Mouse (Mus musculus) heart, embryonic 16.5 days (tissue): Measurements from ENCODE around the gene Uvrag. TPM values are rescaled to one million over a fixed set of nuclear protein-coding genes. Genes with fewer than 3 reads are reported as not detected.

ENCODE experiments used
- ATAC-seq: fragments of 200-750 bp; cut with Nextera tagmentation; replicated peaks from 2 replicates; pipeline ENCODE4 v1.8.0; 2017; ENCODE audit warnings: moderate number of reproducible peaks; ENCODE audit not compliant: insufficient read depth, low FRiP score; ENCODE audit errors: extremely low read depth
- H3K27ac ChIP-seq: fragments of 300-500 bp; sonication (generic); 2 replicates; pipeline ENCODE4 v1.5.1; 2014; ENCODE audit warnings: mild to moderate bottlenecking, low read length, control low read depth, moderate library complexity
- H3K27me3 ChIP-seq: fragments of 300-500 bp; sonication (generic); 2 replicates; pipeline ENCODE4 v1.6.1; 2014; ENCODE audit warnings: low read length, mixed read lengths; ENCODE audit not compliant: control insufficient read depth, insufficient read depth
- H3K36me3 ChIP-seq: fragments of 300-500 bp; sonication (generic); 2 replicates; pipeline ENCODE4 v1.6.1; 2014; ENCODE audit not compliant: control insufficient read depth, insufficient read depth
- H3K4me1 ChIP-seq: fragments of 300-500 bp; sonication (generic); 2 replicates; pipeline ENCODE4 v1.6.1; 2014; ENCODE audit warnings: low read length, mixed read lengths; ENCODE audit not compliant: control insufficient read depth, insufficient read depth
- H3K4me2 ChIP-seq: fragments of 300-500 bp; sonication (generic); 2 replicates; pipeline ENCODE4 v1.6.1; 2014; ENCODE audit warnings: low read depth, mild to moderate bottlenecking, control low read depth, low read length
- H3K4me3 ChIP-seq: fragments of 300-500 bp; sonication (generic); 2 replicates; pipeline ENCODE4 v1.5.1; 2014; ENCODE audit warnings: mild to moderate bottlenecking, control low read depth, low read length
- H3K9ac ChIP-seq: fragments of 300-500 bp; sonication (generic); 2 replicates; pipeline ENCODE4 v1.6.1; 2014; ENCODE audit warnings: low read length, control low read depth
- H3K9me3 ChIP-seq: fragments of 300-500 bp; sonication (generic); replicated peaks from 2 replicates; pipeline ENCODE4 v1.6.1; 2016; ENCODE audit warnings: low read length; ENCODE audit not compliant: control insufficient read depth
- WGBS: fragments of 180-500 bp; shearing (Covaris S2); extraction: QIAGEN DNeasy Blood & Tissue Kit; methylation state at CpG from one replicate; pipeline ENCODE4 v1.1.7; 2014; 5-methylcytosine and 5-hydroxymethylcytosine counted together
- polyA plus RNA-seq: library from polyadenylated mRNA; unstranded; fragments of >200 nt; fragmentation: Nextera tagmentation; extraction: Ambion mirVana; gene quantifications from 2 replicates; pipeline ENCODE4 v1.2.1, GENCODE M21; 2015

The Uvrag gene
- polyA plus RNA-seq, 1 experiment from 2014 or later: 16.3 TPM

DNA sequence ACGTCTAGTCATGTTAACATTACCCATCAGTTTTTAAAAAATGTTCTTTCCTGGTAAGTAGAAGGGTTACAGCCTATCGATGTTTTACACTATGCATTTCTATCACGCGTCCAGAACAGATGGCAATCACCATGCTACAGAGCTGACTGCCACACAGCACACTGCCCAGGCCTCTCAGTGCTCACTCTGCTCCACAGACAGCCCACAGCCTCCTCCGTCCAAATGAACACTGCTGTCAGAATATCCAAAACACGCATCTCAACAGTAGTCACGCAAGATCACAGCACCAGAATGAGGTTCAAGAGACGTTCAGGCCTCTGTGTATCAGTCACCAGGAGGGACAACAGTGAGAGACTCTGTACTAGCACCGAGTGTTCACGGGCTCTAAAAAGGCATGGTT, 115.0 kb downstream of the Uvrag start:
- H3K9me3 ChIP-seq: 0 out of 2 replicates have a peak, but pooled peaks cover 2% of the 10 kb centered on the region
- no peaks in the 10 kb centered on the region for H3K27me3 ChIP-seq
- H3K4me1 ChIP-seq: peaks cover 6% of the 10 kb centered on the region
- no peak for ATAC-seq
- no peak overlapping the region for H3K4me2 ChIP-seq
- no peak overlapping the region for H3K9ac ChIP-seq
- no peak overlapping the region for H3K27ac ChIP-seq
- no peak overlapping the region for H3K4me3 ChIP-seq
- 70% methylated on average over 10 of the region's 10 CpGs for WGBS
- H3K36me3 ChIP-seq: no peaks in the 10 kb centered on the region

DNA sequence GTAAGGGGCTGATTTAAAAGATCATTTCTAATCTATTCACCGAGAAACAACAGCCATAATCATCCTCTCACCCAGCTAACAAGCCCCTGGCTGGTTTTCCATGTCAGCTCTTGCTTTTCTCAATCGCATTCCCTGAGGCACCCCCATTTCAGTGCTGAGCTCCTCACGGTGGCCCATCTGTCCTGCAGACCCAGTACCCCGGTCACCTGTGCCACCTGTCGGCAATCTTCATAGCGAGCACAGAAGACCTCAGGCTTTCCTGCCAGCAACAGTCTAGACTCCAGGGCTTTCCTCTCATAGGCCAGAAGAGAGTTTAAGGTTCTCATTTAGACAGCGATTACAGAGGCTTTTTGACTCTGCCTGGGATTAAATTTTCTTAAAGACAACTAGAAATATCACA, 115.7 kb downstream of the Uvrag start:
- no peaks in the 10 kb centered on the region for H3K9me3 ChIP-seq
- no peak overlapping the region for H3K9ac ChIP-seq
- H3K4me2 ChIP-seq: no peak overlapping the region
- no peaks in the 10 kb centered on the region for H3K36me3 ChIP-seq
- H3K27me3 ChIP-seq: no peaks in the 10 kb centered on the region
- 82% methylated on average over 7 of the region's 7 CpGs for whole genome bisulfite sequencing
- peaks cover 12% of the 10 kb centered on the region for H3K4me1 ChIP-seq
- no peak overlapping the region for H3K27ac ChIP-seq
- ATAC-seq: no peak
- H3K4me3 ChIP-seq: no peak overlapping the region

DNA sequence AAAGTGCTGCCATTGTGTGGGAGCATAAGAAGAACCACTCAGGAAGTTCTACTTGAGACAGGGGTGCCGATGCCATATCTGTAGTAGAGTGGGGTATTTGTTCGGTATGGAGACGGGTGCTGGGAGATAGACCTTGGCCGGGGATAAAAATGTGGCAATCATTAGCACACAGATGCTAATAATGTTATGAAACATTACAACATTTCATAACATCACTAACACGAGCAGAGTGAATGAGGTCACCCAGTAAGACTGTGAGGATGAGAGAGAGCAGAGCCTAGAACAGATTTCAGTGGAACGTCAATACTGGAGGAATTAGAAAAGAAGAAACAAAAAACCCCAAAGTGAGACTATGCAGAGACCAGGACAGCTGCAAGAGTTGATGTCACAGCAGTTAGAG, 116.2 kb downstream of the Uvrag start:
- peaks cover 17% of the 10 kb centered on the region for H3K4me1 ChIP-seq
- ATAC-seq: no peak
- H3K27ac ChIP-seq: no peak overlapping the region
- H3K9me3 ChIP-seq: no peaks in the 10 kb centered on the region
- 69% methylated on average over 6 of the region's 6 CpGs for WGBS
- H3K27me3 ChIP-seq: no peaks in the 10 kb centered on the region
- no peaks in the 10 kb centered on the region for H3K36me3 ChIP-seq
- H3K4me2 ChIP-seq: no peak overlapping the region
- H3K9ac ChIP-seq: no peak overlapping the region
- H3K4me3 ChIP-seq: no peak overlapping the region

DNA sequence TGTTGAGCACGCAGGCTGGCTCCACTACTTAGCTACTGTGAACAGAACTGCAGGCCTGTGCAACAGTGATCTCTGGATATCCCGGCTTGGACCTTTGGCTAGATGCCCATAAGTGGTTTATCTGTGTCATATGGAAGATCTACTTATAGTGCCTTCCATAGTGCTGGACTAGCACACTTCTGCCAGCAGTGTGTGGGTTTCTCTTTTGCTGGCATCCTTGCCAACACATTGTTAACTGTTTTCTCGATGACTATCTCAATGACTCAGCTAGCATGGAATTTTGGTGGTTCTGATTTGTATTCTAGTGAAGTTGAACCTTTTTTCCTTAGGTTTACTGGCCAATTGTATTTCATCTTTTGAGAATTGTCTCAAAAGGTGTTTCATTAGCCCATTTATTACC, 117.0 kb downstream of the Uvrag start:
- no peak overlapping the region for H3K27ac ChIP-seq
- no peak overlapping the region for H3K4me2 ChIP-seq
- no peaks in the 10 kb centered on the region for H3K36me3 ChIP-seq
- ATAC-seq: no peak
- WGBS: 53% methylated on average over 3 of the region's 3 CpGs
- H3K4me3 ChIP-seq: no peak overlapping the region
- H3K4me1 ChIP-seq: peaks cover 21% of the 10 kb centered on the region
- H3K9me3 ChIP-seq: no peaks in the 10 kb centered on the region
- H3K9ac ChIP-seq: no peak overlapping the region
- no peaks in the 10 kb centered on the region for H3K27me3 ChIP-seq

DNA sequence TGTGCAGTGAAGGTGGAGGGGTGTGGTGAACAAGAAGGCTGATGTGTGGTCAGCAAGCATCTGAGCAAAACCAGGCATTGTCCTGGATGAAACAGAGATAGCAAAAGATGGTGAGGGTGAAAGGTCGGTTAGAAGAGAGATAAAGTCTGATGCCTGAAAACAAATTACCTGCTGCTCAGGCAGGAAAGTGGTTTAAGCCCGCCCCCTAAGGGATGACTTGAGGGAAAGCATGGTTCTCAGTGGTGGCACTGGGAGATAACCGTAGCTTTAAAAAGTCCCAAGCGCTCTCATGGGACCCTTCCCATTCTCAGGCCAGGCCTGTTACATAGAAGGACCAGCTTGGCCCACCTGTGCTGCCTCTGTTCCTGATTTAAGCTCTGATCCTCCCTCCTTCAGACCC, 119.7 kb downstream of the Uvrag start:
- H3K9ac ChIP-seq: no peak overlapping the region

DNA sequence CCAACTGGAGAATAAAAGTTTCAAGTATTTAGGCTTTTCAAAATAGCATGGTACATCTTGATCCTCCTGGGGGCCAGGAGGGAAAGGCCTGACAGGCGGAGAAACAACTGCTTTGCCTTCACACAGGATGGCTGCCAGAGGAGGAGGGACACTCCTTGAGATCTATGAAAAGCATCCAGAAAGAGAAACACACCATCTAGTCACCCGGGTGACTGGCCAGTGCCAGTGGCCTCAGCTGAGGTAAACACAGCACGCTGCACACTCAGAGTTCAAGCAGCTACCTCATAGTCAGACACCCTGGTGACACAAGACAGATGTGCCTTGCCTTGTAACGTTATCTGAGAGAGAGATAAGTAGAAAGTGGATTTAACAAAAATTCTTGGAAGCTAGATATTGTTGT, 120.6 kb downstream of the Uvrag start:
- Histone ChIP-seq H3K4me3 (no peak overlapping the region), H3K4me1 (peaks cover 21% of the 10 kb centered on the region), H3K4me2 (no peak overlapping the region), H3K27ac (peak overlapping the region; percentile 46), H3K27me3 (no peaks in the 10 kb centered on the region), H3K9me3 (no peaks in the 10 kb centered on the region), H3K36me3 (no peaks in the 10 kb centered on the region), H3K9ac (no peak overlapping the region)
- 15% methylated on average over 4 of the region's 4 CpGs for WGBS
- peak; percentile 49 for ATAC-seq

More for the DNA sequence above, 119.7 kb downstream of the Uvrag start:
- Histone ChIP-seq H3K4me2 (no peak overlapping the region), H3K27me3 (no peaks in the 10 kb centered on the region), H3K4me3 (no peak overlapping the region), H3K27ac (peak overlapping the region; percentile 28), H3K9me3 (no peaks in the 10 kb centered on the region), H3K36me3 (no peaks in the 10 kb centered on the region), H3K4me1 (peaks cover 21% of the 10 kb centered on the region)
- WGBS: 37% methylated on average over 4 of the region's 4 CpGs
- no peak for ATAC-seq

DNA sequence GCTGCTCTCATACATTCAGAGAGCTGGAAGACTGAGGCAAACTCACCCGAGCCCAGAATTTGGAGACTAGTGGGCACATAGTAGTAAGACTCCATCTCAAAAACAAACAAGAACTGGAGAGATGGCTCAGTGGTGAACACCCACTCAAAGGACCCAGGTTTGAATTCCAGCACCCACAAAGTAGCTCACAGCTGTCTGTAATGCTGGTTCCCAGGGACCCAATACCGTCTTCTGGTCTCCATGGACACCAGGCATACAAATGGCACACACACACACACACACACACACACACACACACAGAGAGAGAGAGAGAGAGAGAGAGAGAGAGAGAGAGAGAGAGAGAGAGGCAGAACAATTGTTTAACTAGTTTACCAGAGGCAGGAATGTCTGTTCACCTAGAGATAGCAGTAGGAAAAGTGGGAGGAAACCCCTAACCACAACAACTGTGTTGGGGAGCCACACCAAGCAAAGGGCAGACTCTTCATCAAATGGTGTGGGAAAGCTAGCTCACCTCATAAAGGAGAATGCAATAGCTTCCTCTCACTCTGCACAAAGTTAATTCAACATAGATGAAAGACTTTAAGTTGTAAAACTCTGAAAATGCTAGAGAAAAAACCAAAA, 123.6 kb downstream of the Uvrag start:
- Histone ChIP-seq H3K4me1 (peaks cover 21% of the 10 kb centered on the region), H3K4me2 (no peak overlapping the region), H3K9ac (no peak overlapping the region), H3K36me3 (no peaks in the 10 kb centered on the region), H3K9me3 (no peaks in the 10 kb centered on the region), H3K27me3 (no peaks in the 10 kb centered on the region), H3K4me3 (no peak overlapping the region), H3K27ac (no peak overlapping the region)
- ATAC-seq: no peak
- 73% methylated on average over 2 of the region's 2 CpGs for WGBS

DNA sequence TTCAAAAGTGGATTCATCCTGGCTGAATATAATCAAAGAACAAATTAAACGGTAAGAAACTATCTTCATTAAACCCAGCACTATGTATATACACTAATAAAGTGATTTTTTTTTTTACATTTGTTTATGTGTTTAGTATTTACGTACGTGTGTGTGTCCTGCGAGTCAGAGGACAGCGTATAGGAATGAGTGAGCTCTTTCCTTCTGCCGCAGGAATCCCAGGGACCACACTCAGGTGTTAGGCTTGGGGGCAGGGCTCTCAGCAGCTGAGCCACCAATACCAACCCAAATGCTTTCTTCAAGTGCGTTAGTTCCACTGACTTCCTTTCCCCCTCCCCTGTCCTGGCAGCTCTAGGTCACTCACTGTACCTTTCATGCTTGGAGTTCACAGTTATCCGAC, 125.0 kb downstream of the Uvrag start:
- no peak overlapping the region for H3K9ac ChIP-seq
- 69% methylated on average over 8 of the region's 8 CpGs for WGBS
- no peak for ATAC-seq

GRCm38 (mm10) chr7:99015419-99015818, 125.5 kb downstream of the Uvrag start:
- Histone ChIP-seq H3K4me3 (no peak overlapping the region), H3K27me3 (no peaks in the 10 kb centered on the region), H3K4me1 (peaks cover 11% of the 10 kb centered on the region), H3K9me3 (no peaks in the 10 kb centered on the region), H3K4me2 (no peak overlapping the region), H3K9ac (no peak overlapping the region), H3K27ac (no peak overlapping the region), H3K36me3 (no peaks in the 10 kb centered on the region)
- no peak for ATAC-seq
- WGBS: 73% methylated on average over 17 of the region's 17 CpGs

More for the DNA sequence above, 125.0 kb downstream of the Uvrag start:
- no peaks in the 10 kb centered on the region for H3K36me3 ChIP-seq
- no peak overlapping the region for H3K27ac ChIP-seq
- H3K27me3 ChIP-seq: no peaks in the 10 kb centered on the region
- H3K4me3 ChIP-seq: no peak overlapping the region
- H3K4me1 ChIP-seq: peaks cover 15% of the 10 kb centered on the region
- H3K4me2 ChIP-seq: no peak overlapping the region
- H3K9me3 ChIP-seq: no peaks in the 10 kb centered on the region
